ENCODE assay signal across 32 mouse cellular contexts in the genomic region with DNA sequence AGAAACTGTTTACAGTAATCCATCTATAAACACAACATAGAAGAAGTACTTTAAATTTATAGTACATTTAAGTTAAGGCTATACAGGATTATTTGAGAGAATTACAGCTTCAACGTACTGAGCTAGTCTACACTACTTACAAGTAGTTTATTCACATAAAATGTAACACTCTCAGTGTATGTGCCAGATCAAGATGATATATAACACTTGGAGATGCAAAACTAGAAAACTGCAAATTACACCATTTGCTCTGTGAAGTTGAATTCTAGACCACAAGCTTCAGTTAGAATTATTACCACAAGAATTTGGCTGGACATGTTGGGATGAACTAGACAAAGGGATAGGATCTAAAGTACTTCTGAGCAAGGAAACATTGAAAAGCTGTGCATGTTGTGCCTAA.
"Had no signal": no experiment of that assay in that cellular context is flagged by ENCODE, and none has a peak within 500 bp of the region (broad histone marks: within the 10 kb centered on the region; RNA-seq: fewer than 3 reads in every experiment).

No protein-coding gene starts in this region.

- H3K27me3 ChIP-seq: limb, embryonic 12.5 days; limb, embryonic 13.5 days; limb, embryonic 15.5 days; liver, embryonic 12.5 days; liver, embryonic 13.5 days; liver, embryonic 15.5 days; lung, embryonic 15.5 days; megakaryocyte, embryonic 14.5 days; midbrain, embryonic 12.5 days; midbrain, embryonic 13.5 days; midbrain, embryonic 15.5 days; neural tube, embryonic 12.5 days had no signal

- H3K27ac ChIP-seq: limb, embryonic 10.5 days; limb, embryonic 12.5 days; limb, embryonic 13.5 days; limb, embryonic 15.5 days; liver, embryonic 12.5 days; liver, embryonic 13.5 days; liver, embryonic 14.5 days; liver, embryonic 15.5 days; lung, embryonic 15.5 days; macrophage; midbrain, embryonic 10.5 days; midbrain, embryonic 12.5 days; midbrain, embryonic 13.5 days; midbrain, embryonic 15.5 days; neural tube, embryonic 12.5 days had no signal

- H3K4me1 ChIP-seq: limb, embryonic 10.5 days; limb, embryonic 12.5 days; limb, embryonic 13.5 days; limb, embryonic 15.5 days; liver, embryonic 12.5 days; liver, embryonic 13.5 days; liver, embryonic 15.5 days; lung, embryonic 15.5 days; megakaryocyte, embryonic 14.5 days; midbrain, embryonic 10.5 days; midbrain, embryonic 12.5 days; midbrain, embryonic 13.5 days; midbrain, embryonic 15.5 days; neural tube, embryonic 12.5 days had no signal

- H3K9me3 ChIP-seq: limb, embryonic 10.5 days; limb, embryonic 12.5 days; limb, embryonic 13.5 days; limb, embryonic 15.5 days; liver, embryonic 12.5 days; liver, embryonic 13.5 days; liver, embryonic 15.5 days; lung, embryonic 15.5 days; megakaryocyte, embryonic 14.5 days; midbrain, embryonic 10.5 days; midbrain, embryonic 12.5 days; midbrain, embryonic 13.5 days; midbrain, embryonic 15.5 days; neural tube, embryonic 12.5 days had no signal

- H3K36me3 ChIP-seq: limb, embryonic 10.5 days; limb, embryonic 12.5 days; limb, embryonic 13.5 days; limb, embryonic 15.5 days; liver, embryonic 12.5 days; liver, embryonic 13.5 days; liver, embryonic 15.5 days; lung, embryonic 15.5 days; midbrain, embryonic 10.5 days; midbrain, embryonic 12.5 days; midbrain, embryonic 13.5 days; midbrain, embryonic 15.5 days; neural tube, embryonic 12.5 days had no signal

- H3K4me2 ChIP-seq: limb, embryonic 12.5 days; limb, embryonic 13.5 days; limb, embryonic 15.5 days; liver, embryonic 11.5 days; liver, embryonic 12.5 days; liver, embryonic 13.5 days; liver, embryonic 15.5 days; lung, embryonic 14.5 days; lung, embryonic 15.5 days; midbrain, embryonic 11.5 days; midbrain, embryonic 12.5 days; midbrain, embryonic 13.5 days; midbrain, embryonic 15.5 days; neural tube, embryonic 12.5 days had no signal

- ATAC-seq: liver, embryonic 12.5 days; liver, postnatal 0 days; lung, postnatal 0 days; midbrain, embryonic 13.5 days; midbrain, embryonic 15.5 days; midbrain, embryonic 16.5 days had no signal

- H3K4me3 ChIP-seq: limb, embryonic 10.5 days; limb, embryonic 12.5 days; limb, embryonic 13.5 days; limb, embryonic 15.5 days; liver, embryonic 12.5 days; liver, embryonic 13.5 days; liver, embryonic 15.5 days; lung, embryonic 15.5 days; megakaryocyte, embryonic 14.5 days; midbrain, embryonic 10.5 days; midbrain, embryonic 12.5 days; midbrain, embryonic 13.5 days; midbrain, embryonic 15.5 days; myocyte; neural tube, embryonic 12.5 days had no signal

- H3K9ac ChIP-seq: limb, embryonic 12.5 days; limb, embryonic 13.5 days; limb, embryonic 15.5 days; liver, embryonic 12.5 days; liver, embryonic 13.5 days; liver, embryonic 14.5 days; liver, embryonic 15.5 days; liver, postnatal 0 days; lung, embryonic 14.5 days; lung, embryonic 15.5 days; midbrain, embryonic 12.5 days; midbrain, embryonic 13.5 days; midbrain, embryonic 15.5 days; neural tube, embryonic 12.5 days had no signal

- DNase-seq: left cerebral cortex, postnatal 4 days; liver; liver, embryonic 13.5 days; liver, postnatal 0 days; lung, adult 18-20 months; lung, adult 2 months; lung, embryonic 14.5 days; lung, postnatal 10 days; lung, postnatal 14 days; lung, postnatal 36 days; lung, postnatal 4 days; midbrain, embryonic 14.5 days had no signal
